Mouse (Mus musculus): ENCODE measurements around the gene Tmem185b. TPM values are rescaled to one million over a fixed set of nuclear protein-coding genes. Genes with fewer than 3 reads are reported as not detected.

Tmem185b gene
- total RNA-seq, 2 experiments from 2014 or later = 12.1 to 12.3 TPM

DNA sequence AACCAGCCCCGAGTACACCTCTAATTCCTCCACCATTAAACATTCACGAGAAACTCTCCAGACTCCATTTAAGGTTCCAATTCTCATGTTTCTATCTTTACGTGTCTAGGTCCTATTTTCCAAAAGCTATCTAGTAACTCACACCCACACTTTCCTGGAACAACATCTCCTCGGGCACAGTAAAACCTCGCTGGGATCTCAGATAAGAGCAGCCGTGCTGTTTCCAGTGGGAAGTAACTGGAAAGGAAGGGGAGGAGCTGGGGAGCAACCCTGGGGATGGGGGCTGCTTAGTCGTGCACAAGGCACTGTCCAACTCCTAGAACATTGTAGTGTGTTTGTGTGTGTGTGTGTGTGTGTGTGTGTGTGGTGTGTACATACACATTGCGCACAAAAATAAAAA lies 24.1 kb upstream of the Tmem185b start:
- DNase-seq = no peak
- intact Hi-C loops (cut with DNase I) = loop anchor here (10.0 kb wide), 1 partner anchor 1187 kb away; the partner anchor contains the start of gene Tsn

DNA sequence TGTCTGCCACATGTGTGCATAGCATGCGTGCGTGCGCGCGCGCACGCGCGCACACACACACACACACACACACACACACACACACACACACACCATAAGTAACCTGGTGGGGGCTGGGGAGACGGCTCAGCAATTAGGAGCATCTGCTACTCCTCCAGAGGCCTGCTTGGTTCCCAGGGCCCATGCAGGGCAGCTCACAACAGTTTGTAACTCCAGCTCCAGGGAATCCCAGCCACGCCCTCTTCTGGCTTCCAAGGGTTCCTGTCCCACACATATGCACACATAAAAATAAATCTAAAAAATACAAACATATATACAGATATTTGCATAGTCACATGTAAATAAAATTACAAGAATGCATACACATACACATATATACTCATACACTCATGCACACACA lies 23.2 kb upstream of the Tmem185b start:
- no peak for DNase-seq
- intact Hi-C loops (cut with DNase I) = loop anchor here (10.0 kb wide), 1 partner anchor 1188 kb away; the partner anchor contains the start of gene Tsn

DNA sequence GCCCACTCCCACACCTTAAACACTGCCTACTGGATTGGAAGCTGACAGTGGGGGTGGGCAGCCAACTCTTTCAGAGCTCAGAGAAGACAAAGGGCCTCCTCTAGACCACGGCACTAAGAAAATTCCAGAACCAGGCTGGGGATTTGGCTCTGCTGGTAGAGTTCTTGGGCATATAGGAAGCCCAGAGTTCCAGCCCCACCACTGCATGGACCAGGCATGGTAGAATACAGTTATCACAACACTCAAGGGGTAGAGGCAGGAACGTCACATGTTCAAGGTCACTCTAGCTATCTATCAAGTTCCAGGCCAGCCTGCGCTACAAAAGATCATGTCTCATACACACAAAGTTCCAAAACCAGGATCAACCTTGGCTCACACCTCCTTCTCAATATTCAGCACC lies 22.8 kb upstream of the Tmem185b start:
- no peak for DNase-seq
- intact Hi-C loops (cut with DNase I) = loop anchor here (10.0 kb wide), 1 partner anchor 1188 kb away; the partner anchor contains the start of gene Tsn

DNA sequence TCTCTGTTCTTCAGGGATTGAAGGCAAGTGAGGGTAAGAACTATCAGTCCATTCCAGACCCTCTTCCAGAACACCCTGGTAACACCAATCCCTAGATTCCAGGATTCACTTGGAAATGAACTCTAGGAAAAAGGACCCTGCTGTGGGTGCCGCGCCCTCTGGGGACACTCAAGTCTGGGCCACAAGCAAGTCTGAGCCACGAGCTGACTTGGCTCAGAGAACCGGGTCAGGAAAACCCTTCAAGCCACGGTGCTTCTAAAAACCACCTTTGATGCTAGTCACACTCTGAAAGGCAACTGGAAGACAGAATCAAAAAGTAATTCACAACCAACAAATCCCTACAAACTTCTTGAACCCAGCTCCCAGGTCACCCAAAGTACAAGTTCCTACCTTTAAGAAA lies 22.2 kb upstream of the Tmem185b start:
- intact Hi-C loops (cut with DNase I) = loop anchor here (10.0 kb wide), 1 partner anchor 1189 kb away; the partner anchor contains the start of gene Tsn
- DNase-seq = no peak

- peak; percentile 96 for DNase-seq
- intact Hi-C loops (cut with DNase I) = loop anchor here (10.0 kb wide), 1 partner anchor 1190 kb away; the partner anchor contains the start of gene Tsn
Observed at GRCm38 (mm10) chr1:119504260-119505062, 21.5 kb upstream of the Tmem185b start, which contains the start of gene Ralb. Ralb (minus strand) TSS chr1:119504794.

GRCm38 (mm10) chr1:119505951-119506350 lies 20.0 kb upstream of the Tmem185b start:
- intact Hi-C loops (cut with DNase I) = loop anchor here (10.0 kb wide), 1 partner anchor 1191 kb away; the partner anchor contains the start of gene Tsn
- no peak for DNase-seq

GRCm38 (mm10) chr1:119508548-119508947 lies 17.4 kb upstream of the Tmem185b start:
- intact Hi-C loops (cut with DNase I) = loop anchor here (2.0 to 10.0 kb wide), 2 partner anchors 16 to 1194 kb away; partner anchors contain the start of gene Tsn
- peak; percentile 53 to 59 for DNase-seq

DNA sequence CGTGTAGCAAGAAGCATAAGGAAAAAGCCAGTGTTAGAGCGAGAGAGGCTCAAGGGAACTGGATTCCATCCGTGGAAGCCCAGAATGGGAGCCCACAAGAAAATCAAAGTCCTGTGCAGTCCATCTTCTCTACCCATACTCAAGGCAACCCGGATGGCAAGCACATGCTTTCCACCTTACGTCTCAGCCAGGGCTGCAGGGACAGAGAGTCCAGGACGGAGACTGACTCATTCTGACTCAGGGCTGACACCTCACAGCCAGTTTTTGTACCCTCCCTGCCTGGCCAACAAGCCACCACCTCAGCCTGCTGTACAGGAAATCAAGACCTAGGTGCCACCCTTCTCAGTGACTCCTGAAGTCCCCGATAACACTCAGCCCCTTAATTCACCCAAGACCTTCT lies 16.5 kb upstream of the Tmem185b start:
- intact Hi-C loops (cut with DNase I) = loop anchor here (2.0 to 10.0 kb wide), 2 partner anchors 15 to 1195 kb away; partner anchors contain the start of gene Tsn
- DNase-seq = no peak

GRCm38 (mm10) chr1:119510409-119510808 lies 15.6 kb upstream of the Tmem185b start:
- intact Hi-C loops (cut with DNase I) = no loop called here
- no peak for DNase-seq

GRCm38 (mm10) chr1:119510857-119511256 lies 15.1 kb upstream of the Tmem185b start:
- peak in 1 of 2 experiments; percentile 29 for DNase-seq

DNA sequence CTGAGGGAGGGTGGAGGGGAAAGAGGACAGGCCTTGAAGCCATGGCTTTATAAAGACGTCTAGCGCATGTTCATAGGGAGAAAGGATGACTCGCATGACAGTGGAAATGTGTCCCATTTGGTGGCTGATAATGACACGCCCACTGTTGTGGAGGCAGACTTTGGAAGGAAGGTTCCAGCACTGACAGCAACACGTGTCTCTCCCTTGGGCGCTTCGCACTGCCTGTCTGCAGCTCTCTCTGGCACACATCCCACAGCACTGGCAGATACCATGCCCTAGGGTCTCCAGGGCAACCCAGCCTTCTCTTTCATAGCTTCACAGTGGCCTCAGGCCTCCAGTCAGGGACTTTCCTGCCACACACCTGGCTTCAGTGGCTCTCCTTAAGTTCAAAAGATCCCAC lies 7.9 kb upstream of the Tmem185b start:
- no peak for DNase-seq
- intact Hi-C loops (cut with DNase I) = no loop called here

More at GRCm38 (mm10) chr1:119510857-119511256, 15.1 kb upstream of the Tmem185b start:
- intact Hi-C loops (cut with DNase I) = no loop called here

DNA sequence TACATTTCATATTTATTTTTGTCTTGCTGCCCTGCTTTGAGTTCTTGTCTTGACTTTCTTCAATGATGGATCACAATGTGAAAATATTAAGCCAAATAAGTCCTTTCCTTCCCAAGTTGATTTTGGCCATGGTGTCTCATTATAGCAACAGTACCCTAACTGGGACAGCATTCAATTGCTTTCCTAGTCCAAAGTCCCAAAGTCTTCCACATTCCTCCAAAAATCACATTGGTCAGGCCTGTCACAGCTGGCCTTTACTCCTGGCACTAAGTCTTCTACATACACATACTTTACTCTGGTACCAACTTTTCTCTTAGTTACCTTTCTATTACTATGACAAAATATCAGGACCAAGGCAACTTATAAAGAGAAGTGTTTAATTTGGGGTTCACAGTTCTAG lies 7.2 kb upstream of the Tmem185b start:
- intact Hi-C loops (cut with DNase I) = no loop called here
- DNase-seq = no peak

- intact Hi-C loops (cut with DNase I) = no loop called here
Observed at GRCm38 (mm10) chr1:119519286-119519685, 6.7 kb upstream of the Tmem185b start.

DNA sequence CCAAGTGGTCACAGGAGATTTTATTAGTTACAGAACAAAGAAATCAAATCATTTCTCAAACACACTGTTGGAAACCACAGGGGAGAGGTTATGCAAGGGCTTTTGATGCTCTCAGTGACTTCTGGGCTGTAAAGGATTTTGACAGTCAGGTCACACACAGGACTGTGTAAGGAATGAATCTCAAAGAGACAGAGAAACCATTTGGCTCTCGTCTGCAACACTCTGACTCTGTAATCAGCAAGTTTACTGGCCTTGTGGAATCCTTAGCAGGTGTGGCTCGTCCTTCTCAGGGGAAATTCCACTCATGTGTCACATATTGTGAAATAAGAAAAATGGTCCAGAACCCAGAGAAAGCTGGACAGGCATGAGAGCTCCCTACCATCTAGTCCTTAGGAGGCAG lies 4.9 kb upstream of the Tmem185b start:
- DNase-seq = no peak
- intact Hi-C loops (cut with DNase I) = no loop called here

More at GRCm38 (mm10) chr1:119519286-119519685, 6.7 kb upstream of the Tmem185b start:
- DNase-seq = no peak

GRCm38 (mm10) chr1:119521681-119522080 lies 4.3 kb upstream of the Tmem185b start:
- DNase-seq = no peak
- intact Hi-C loops (cut with DNase I) = no loop called here

- intact Hi-C loops (cut with DNase I) = no loop called here
- no peak for DNase-seq
Observed at GRCm38 (mm10) chr1:119522726-119523125, 3.2 kb upstream of the Tmem185b start.

- intact Hi-C loops (cut with DNase I) = no loop called here
- no peak for DNase-seq
Observed at GRCm38 (mm10) chr1:119523369-119523768, 2.6 kb upstream of the Tmem185b start.

GRCm38 (mm10) chr1:119523826-119524225 lies 2.1 kb upstream of the Tmem185b start:
- DNase-seq = no peak
- intact Hi-C loops (cut with DNase I) = loop anchor here (2.0 kb wide), 1 partner anchor 15 kb away; no protein-coding TSS in a partner anchor

GRCm38 (mm10) chr1:119525004-119525444 lies 936 bp upstream of the Tmem185b start:
- intact Hi-C loops (cut with DNase I) = loop anchor here (2.0 kb wide), 1 partner anchor 16 kb away; no protein-coding TSS in a partner anchor
- DNase-seq = peak; percentile 44 to 67

GRCm38 (mm10) chr1:119530941-119531340 lies 5.0 kb downstream of the Tmem185b start:
- intact Hi-C loops (cut with DNase I) = no loop called here

GRCm38 (mm10) chr1:119532165-119532564 lies 6.2 kb downstream of the Tmem185b start:
- DNase-seq = no peak
- intact Hi-C loops (cut with DNase I) = no loop called here

More at GRCm38 (mm10) chr1:119530941-119531340, 5.0 kb downstream of the Tmem185b start:
- no peak for DNase-seq

All from heart, postnatal 14 days (tissue).